ENCODE assay signal across 17 mouse cellular contexts in the genomic region with DNA sequence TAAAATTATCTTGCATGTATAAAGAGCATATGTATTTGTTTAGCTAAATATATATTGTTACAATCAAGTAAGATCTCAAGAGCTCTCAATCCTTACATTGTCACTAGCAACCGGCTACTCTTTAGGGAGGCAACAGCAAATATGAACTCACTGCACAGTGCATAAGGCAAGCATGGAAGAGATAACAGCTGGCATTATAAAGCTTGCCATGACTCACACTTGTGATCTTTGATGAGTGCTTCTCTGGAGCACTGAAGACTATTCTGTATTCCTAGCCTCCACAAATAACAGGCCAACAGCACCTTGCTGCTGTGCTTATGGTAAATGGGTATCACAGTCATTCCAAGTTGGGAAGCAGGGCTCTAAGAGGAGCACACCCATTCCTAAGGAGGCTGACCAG.
"Had no signal": no experiment of that assay in that cellular context is flagged by ENCODE, and none has a peak within 500 bp of the region (broad histone marks: within the 10 kb centered on the region; RNA-seq: fewer than 3 reads in every experiment).

No protein-coding gene starts in this region.

- H3K4me2 ChIP-seq: limb, embryonic 12.5 days; liver, embryonic 13.5 days; lung, embryonic 15.5 days; midbrain, embryonic 12.5 days; neural tube, embryonic 12.5 days had no signal

- H3K9ac ChIP-seq: limb, embryonic 12.5 days; liver, embryonic 13.5 days; liver, postnatal 0 days; lung, embryonic 15.5 days; midbrain, embryonic 12.5 days; neural tube, embryonic 12.5 days had no signal

- ATAC-seq: liver, postnatal 0 days had no signal

- DNase-seq: kidney, adult 8-10 months; kidney, postnatal 25 days; liver; liver, embryonic 13.5 days; liver, postnatal 0 days; lung, postnatal 14 days; retina, postnatal 1 day; right cerebral cortex, postnatal 25 days; spleen, adult 18-20 months; thymus, adult 18-20 months; thymus, postnatal 14 days had no signal

- H3K9me3 ChIP-seq: limb, embryonic 12.5 days; liver, embryonic 13.5 days; lung, embryonic 15.5 days; megakaryocyte, embryonic 14.5 days; midbrain, embryonic 12.5 days; neural tube, embryonic 12.5 days had no signal

- H3K27me3 ChIP-seq: limb, embryonic 12.5 days; liver, embryonic 13.5 days; lung, embryonic 15.5 days; megakaryocyte, embryonic 14.5 days; midbrain, embryonic 12.5 days; neural tube, embryonic 12.5 days had no signal

- H3K27ac ChIP-seq: limb, embryonic 12.5 days; liver, embryonic 13.5 days; lung, embryonic 15.5 days; macrophage; midbrain, embryonic 12.5 days; neural tube, embryonic 12.5 days had no signal

- H3K36me3 ChIP-seq: limb, embryonic 12.5 days; liver, embryonic 13.5 days; lung, embryonic 15.5 days; midbrain, embryonic 12.5 days; neural tube, embryonic 12.5 days had no signal

- H3K4me3 ChIP-seq: limb, embryonic 12.5 days; liver, embryonic 13.5 days; lung, embryonic 15.5 days; megakaryocyte, embryonic 14.5 days; midbrain, embryonic 12.5 days; neural tube, embryonic 12.5 days had no signal

- H3K4me1 ChIP-seq: limb, embryonic 12.5 days; liver, embryonic 13.5 days; lung, embryonic 15.5 days; midbrain, embryonic 12.5 days; neural tube, embryonic 12.5 days had no signal
